Mouse (Mus musculus) kidney, adult 11 months (tissue): Measurements from ENCODE around the gene Nek10.
"Not testable (repeated sequence)": the region's sequence is repeated elsewhere in the genome, so short reads cannot be mapped to it uniquely, and the experiment has no call there.

Source experiments
- DNase-seq: peaks from one replicate; pipeline ENCODE4 v3.0.0; 2022

Gene Nek10

GRCm38 (mm10) chr14:14871121-14871520 lies 67.9 kb downstream of the Nek10 start:
- DNase-seq = no peak

DNA sequence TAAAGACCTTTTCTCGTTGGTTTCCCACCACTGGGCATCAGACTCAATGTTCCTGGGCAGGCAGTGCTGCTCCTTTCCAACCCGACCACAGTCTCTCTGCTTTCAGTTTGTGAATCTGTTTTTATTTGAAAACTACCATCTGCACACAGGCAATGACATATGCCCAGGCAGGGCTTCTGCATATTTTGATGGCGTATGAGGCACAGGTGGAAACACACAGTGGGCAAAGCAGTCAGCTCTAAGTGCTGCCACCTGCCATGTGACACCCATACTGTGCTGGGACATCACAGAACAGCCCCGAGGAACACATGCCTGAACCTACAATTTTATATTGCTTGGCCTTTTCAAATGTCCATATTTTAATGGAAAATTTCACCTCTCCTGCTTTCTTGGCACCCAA lies 68.5 kb downstream of the Nek10 start:
- DNase-seq = no peak

DNA sequence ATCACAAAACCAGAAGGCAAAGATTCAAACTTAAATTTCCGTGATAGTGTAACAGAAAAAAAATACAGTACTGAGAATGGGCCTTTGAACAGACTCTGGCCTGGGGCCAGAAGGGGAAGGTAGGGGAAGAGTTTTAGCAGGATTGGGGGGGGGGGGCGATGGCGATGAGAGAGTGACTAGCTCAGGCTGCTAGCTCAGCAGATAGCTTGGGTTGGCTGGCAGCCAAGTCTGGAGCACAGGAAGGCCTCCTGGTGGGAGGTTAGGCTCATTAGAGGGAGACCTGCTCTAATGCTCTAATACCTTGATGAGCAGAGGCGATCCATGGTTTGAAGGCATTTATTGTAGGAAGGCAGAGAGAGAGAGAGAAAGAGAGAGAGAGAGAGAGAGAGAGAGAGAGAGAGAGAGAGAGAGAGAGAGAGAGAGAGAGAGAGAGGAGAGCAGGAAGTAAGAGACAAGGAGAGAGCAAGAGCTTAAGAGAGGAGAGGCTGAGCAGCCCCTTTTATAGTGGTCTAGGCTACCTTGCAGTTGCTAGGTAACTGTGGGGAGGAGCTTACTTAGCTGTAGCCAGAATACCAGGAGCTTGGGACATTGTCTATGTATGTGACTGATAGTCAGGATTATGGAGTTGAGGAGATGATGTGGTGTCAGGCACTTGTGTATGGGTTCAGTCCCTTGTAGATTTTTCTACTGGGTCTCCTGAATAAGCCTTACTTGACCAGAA lies 90.9 kb downstream of the Nek10 start:
- no peak for DNase-seq

DNA sequence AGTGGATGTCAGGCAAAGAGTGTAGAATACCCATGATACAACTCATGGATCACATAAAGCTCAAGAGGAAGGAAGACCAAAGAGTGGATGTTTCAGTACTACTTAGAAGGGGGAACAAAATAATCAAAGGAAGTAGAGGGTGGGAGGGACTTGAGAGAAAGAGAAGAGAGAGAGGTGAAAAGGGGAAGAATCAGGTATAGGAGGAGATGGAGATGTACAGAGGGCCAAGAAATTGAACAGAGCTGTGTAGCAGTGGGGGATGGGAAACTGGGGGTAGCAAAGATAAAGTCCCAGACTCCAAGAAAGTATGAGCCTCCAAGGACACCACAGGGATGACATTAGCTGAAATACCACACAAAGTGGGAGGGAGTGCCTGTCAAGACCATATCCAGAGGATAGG lies 91.6 kb downstream of the Nek10 start:
- DNase-seq = no peak

- no peak for DNase-seq
Measured at GRCm38 (mm10) chr14:14895363-14895762, 92.1 kb downstream of the Nek10 start.

DNA sequence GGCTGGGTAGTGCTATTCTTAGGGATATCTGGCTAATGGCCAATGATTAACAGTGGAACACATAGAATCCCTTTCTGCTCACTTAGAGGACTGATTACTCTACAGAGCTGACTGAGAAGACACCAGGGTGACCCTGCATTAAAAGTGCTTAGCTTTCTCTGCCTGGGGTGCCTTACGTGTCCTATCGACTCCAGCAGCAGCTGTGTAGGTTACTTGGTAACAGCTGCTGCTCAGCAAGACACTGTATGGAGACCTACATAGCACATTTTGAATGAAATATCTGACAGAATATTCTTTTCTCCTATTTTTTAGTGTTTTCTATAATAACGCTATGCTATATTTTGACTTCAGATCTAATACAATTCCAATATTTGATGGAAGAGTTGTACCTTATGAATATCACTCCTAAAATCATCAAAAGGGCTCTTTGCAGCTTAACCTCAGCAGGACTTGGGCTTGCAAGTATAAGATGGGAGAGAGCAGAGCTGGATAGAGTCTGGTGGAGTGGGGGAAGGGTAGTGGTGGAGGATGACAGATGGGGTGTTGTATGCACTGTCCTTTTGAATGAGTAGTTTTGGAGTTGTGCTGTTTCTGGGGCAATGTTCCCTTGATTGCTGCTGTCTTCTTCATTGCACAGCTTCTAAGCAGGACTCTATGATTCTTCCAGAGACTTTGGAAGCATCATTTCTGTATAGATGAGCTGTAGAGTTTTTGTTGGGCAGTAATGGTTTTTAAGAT lies 93.4 kb downstream of the Nek10 start:
- no peak for DNase-seq

GRCm38 (mm10) chr14:14904750-14905529 lies 101.7 kb downstream of the Nek10 start:
- peak; percentile 14 for DNase-seq

- no peak for DNase-seq
Measured at GRCm38 (mm10) chr14:14905530-14905852, 102.3 kb downstream of the Nek10 start.

DNA sequence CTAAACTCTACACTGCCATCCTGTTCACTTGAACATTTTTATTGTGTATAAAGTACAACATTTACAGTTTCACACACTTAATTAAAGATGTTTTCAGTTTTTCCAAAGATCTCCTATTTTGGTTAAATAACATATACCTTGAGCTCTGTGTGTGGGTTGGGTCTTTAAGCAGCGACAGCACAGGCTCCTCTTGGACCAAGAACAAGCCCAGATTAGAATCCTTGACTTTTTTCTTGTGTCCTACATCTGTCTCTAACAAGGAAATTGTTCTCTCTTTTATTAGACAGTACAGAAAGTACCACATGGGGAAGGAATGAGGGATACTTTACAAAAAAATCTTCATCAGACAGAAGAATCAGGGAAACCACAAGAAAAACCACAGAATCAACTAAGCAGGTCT lies 122.4 kb downstream of the Nek10 start:
- no peak for DNase-seq

DNA sequence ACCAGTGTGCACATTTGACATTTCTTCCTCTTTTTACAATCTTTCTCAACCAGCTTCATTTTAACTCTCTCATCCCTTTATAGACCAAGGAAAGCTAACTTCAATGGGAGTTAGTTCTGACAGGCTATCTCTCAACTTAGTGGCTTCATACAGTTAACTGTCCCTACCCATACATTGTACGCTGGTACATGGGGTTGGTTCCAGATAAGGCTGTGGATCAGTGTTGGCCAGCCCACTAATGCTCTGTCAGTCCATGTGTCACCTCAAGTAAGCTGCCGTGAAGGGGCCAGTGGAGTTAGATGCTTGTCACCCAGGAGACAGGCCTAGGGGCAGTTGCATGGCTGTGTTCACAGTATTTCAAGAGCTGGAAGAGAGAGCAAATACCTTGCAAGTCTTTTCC lies 124.3 kb downstream of the Nek10 start:
- DNase-seq = no peak

DNA sequence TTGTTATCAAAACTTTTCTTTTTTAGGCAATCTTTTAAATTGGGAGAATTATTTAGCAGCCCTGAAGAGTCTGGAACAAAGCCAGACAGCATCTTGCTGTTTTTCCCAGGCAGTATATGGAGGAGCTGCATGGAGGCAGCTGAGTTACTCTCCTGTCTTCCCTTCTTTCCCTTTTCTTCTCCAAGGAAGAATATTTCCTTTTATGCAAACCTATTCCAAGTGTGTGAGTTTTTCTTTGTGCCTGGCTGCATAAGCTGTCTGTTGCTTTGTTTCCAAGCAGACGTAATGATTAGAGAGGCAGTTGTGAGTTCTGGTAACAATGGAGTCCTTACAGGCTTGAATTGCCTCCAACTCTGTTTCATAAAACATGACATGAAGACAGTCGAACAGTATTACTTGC lies 131.8 kb downstream of the Nek10 start:
- DNase-seq = no peak

- DNase-seq = no peak
Measured at GRCm38 (mm10) chr14:14945930-14946329, 142.7 kb downstream of the Nek10 start.

- DNase-seq = no peak
Measured at GRCm38 (mm10) chr14:14949023-14949422, 145.8 kb downstream of the Nek10 start.

DNA sequence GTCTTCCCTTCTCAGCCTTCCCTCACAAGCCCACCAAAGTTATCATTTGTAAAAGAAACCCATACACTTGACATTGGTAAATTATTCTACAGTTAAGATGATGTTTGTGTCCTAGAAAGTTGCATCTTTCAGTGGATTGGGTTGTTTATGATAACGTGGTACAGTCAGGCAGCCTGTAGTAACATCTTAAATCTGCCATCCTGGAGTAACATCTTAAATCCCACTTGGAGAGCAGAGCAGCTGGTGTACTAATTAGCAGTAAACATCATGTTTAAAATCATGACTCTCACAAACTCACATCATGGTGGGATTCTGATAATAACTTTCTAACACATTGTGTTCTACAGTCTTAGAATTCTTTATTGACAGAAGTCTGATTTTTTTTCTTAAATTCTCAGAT lies 148.6 kb downstream of the Nek10 start:
- no peak for DNase-seq

GRCm38 (mm10) chr14:14959780-14960440 lies 156.7 kb downstream of the Nek10 start:
- no peak for DNase-seq

DNA sequence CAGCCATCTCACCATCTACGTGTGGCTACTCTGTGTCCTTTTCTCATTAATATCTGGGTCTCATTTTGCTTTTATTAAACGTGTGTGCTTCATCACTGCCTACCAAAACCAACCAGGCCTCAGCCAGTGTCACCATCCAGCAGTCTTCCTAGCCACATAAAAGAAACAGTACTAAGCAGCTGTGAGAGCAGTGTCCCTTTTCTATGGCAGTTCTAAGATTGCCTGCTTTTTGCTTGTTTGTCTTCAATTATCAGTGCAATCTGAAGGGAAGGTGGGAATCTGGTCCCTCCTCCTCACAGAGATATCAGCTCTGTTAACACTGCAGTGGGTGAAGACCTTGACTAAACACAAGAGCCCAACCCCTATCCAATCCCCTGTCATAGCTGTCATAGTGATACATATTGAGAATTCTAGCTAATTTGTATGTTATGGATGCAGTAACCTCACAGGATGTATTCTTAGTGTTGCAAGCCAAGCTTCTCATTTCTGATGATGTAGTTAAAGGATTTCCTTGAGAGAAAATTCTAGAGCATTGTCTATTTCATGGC lies 157.3 kb downstream of the Nek10 start:
- no peak for DNase-seq

DNA sequence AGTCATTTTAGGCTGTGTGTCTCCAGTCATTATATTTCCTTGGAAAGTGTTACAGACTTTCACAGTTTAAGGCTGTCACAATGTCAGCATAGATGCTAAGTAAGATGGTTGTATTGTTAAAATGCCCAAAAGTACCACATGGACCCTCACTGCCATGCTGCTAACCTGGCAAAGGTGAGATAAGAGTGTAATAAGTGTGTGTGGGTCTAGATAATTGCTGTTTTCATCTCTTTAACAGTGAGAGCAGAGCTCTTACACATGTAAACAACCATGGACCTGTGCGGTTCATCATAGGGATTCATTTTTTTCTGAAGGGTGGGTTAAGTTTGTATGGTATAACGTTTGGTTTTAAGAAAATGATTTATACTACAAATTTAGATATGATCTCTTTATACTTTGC lies 167.4 kb downstream of the Nek10 start:
- no peak for DNase-seq

DNA sequence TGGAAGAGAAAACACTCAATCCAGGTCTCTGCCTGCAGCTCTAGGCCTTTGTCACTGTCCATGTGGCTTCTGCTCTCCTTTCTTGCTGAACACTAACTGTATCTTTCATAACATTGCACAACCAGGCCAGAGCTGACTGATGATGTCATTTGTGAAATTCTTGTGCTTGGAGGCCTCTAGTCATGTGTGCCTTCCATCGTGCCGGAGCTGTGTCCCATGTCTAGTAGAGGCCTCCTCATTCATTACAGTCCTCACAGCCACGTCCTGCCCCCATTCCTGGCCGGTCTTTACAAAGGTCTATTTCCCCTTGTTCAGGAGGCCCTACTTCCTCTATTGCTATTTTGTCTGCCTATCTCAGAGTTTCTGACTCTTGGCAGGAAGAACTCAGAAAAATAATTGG lies 167.8 kb downstream of the Nek10 start:
- no peak for DNase-seq

GRCm38 (mm10) chr14:14974156-14974555 lies 170.9 kb downstream of the Nek10 start:
- no peak for DNase-seq

- not testable (repeated sequence) for DNase-seq
Measured at GRCm38 (mm10) chr14:14984106-14984505, 180.9 kb downstream of the Nek10 start.

- peak; percentile 16 for DNase-seq
Measured at GRCm38 (mm10) chr14:14984710-14985647, 181.8 kb downstream of the Nek10 start.

GRCm38 (mm10) chr14:14987403-14987802 lies 184.2 kb downstream of the Nek10 start:
- DNase-seq = no peak
